Comparison of ENCODE assay signal across 8 mouse cellular contexts in genomic region chr3:104219531-104220294, GRCm38 (mm10). TPM values are rescaled to one million over a fixed set of nuclear protein-coding genes. Genes with fewer than 3 reads are reported as not detected.
A peak's percentile ranks its signal among the peaks of the same experiment; 100 is the strongest.
DNase-seq lines count a peak whose midpoint lies in the region; ATAC-seq and TF ChIP-seq lines count a peak whose summit lies in the region.

No protein-coding gene starts in this region.

- peak; percentile 60 for ATAC-seq in neural tube, embryonic 11.5 days (ENCODE audit: insufficient read depth, low FRiP score, low TSS enrichment)
- peak; percentile 18 for ATAC-seq in heart, embryonic 14.5 days (ENCODE audit: insufficient number of reproducible peaks, insufficient read depth, low FRiP score, low read depth)
- ATAC-seq in kidney, postnatal 0 days (replicated peaks; ENCODE audit: low FRiP score, low read depth): peak; percentile 6
- peak; percentile 3; the same call in 1 of the 2 replicates for ATAC-seq in liver, embryonic 12.5 days

- no peak for TF ChIP-seq CTCF in embryonic fibroblast, embryonic 13.5 days (IDR thresholded peaks at IDR 0.05; ENCODE audit: borderline replicate concordance, insufficient read depth, low read length)
- no peak for TF ChIP-seq CTCF in kidney, postnatal 0 days (IDR thresholded peaks at IDR 0.05; ENCODE audit: low read depth)
- TF ChIP-seq CTCF in testis, adult 2 months (IDR thresholded peaks at IDR 0.05; ENCODE audit: control insufficient read depth, insufficient read depth, insufficient replicate concordance, low read depth, low read length): no peak

- peak overlapping the region; percentile 82 for H3K4me3 ChIP-seq in neural tube, embryonic 11.5 days (ENCODE audit: low read depth, low read length)
- peak overlapping the region; percentile 76 for H3K4me3 ChIP-seq in embryonic fibroblast, embryonic 13.5 days (ENCODE audit: insufficient read depth, low read length)
- H3K4me3 ChIP-seq in heart, embryonic 14.5 days (ENCODE audit: control insufficient read depth in 1 of 2, insufficient read depth in 1 of 2, low read depth in 1 of 2, low read length in 2 of 2): peak overlapping the region; percentile 97 to 99
- peak overlapping the region; percentile 87 for H3K4me3 ChIP-seq in kidney, postnatal 0 days (replicated peaks; ENCODE audit: low read depth, low read length)
- peak overlapping the region; percentile 74 for H3K4me3 ChIP-seq in liver, embryonic 12.5 days
- peak overlapping the region; percentile 97 for H3K4me3 ChIP-seq in testis, adult 2 months (ENCODE audit: control insufficient read depth, low read depth, low read length)

- H3K36me3 ChIP-seq in neural tube, embryonic 11.5 days (ENCODE audit: control insufficient read depth, insufficient read depth, low read length): no peaks in the 10 kb centered on the region
- H3K36me3 ChIP-seq in heart, embryonic 14.5 days (ENCODE audit: control insufficient read depth, insufficient read depth, low read length): no peaks in the 10 kb centered on the region
- no peaks in the 10 kb centered on the region for H3K36me3 ChIP-seq in kidney, postnatal 0 days (ENCODE audit: insufficient read depth, low read length)
- H3K36me3 ChIP-seq in liver, embryonic 12.5 days: no peaks in the 10 kb centered on the region
- H3K36me3 ChIP-seq in testis, adult 2 months (ENCODE audit: control insufficient read depth, insufficient read depth, low read length): no peaks in the 10 kb centered on the region

- peak overlapping the region; percentile 79 for H3K4me2 ChIP-seq in neural tube, embryonic 11.5 days (ENCODE audit: low read depth)
- peak overlapping the region; percentile 77 for H3K4me2 ChIP-seq in heart, embryonic 14.5 days (ENCODE audit: low read length)
- peak overlapping the region; percentile 94 for H3K4me2 ChIP-seq in kidney, postnatal 0 days (ENCODE audit: low read length)
- H3K4me2 ChIP-seq in liver, embryonic 12.5 days: peak overlapping the region; percentile 98

- under 1% methylated on average over 87 of the region's 107 CpGs for WGBS in neural tube, embryonic 11.5 days
- under 1% methylated on average over 96 of the region's 107 CpGs for WGBS in heart, embryonic 14.5 days
- WGBS in kidney, postnatal 0 days: 0% methylated on average over 55 of the region's 107 CpGs
- under 1% methylated on average over 71 of the region's 107 CpGs for WGBS in liver, embryonic 12.5 days (ENCODE audit: insufficient replicate concordance)

- TF ChIP-seq POLR2A in embryonic fibroblast, embryonic 13.5 days (IDR thresholded peaks at IDR 0.05; ENCODE audit: low read depth, low read length): no peak
- peak; percentile 37; the same call in 1 of the 2 replicates for TF ChIP-seq POLR2A in testis, adult 2 months (IDR thresholded peaks at IDR 0.05; ENCODE audit: control insufficient read depth, low read depth, low read length)

- peak; percentile 44 for DNase-seq in neural tube, embryonic 11.5 days (ENCODE audit: low spot score)
- DNase-seq in neural tube, embryonic 10.5 days (ENCODE audit: extremely low spot score, low spot score): no peak
- peak; percentile 27 for DNase-seq in kidney, postnatal 0 days (ENCODE audit: low spot score)
- DNase-seq in natural killer cell, adult 2 months (ENCODE audit: low spot score in 2 of 2): peak; percentile 7 to 31

- no peaks in the 10 kb centered on the region for H3K27me3 ChIP-seq in neural tube, embryonic 11.5 days (ENCODE audit: control insufficient read depth, insufficient read depth, low read length)
- H3K27me3 ChIP-seq in heart, embryonic 14.5 days (ENCODE audit: control insufficient read depth, insufficient read depth, low read length): no peaks in the 10 kb centered on the region
- no peaks in the 10 kb centered on the region for H3K27me3 ChIP-seq in kidney, postnatal 0 days (ENCODE audit: insufficient read depth, low read length)
- peaks cover 17% of the 10 kb centered on the region; the same call in 1 of the 2 replicates for H3K27me3 ChIP-seq in liver, embryonic 12.5 days (replicated peaks)
- H3K27me3 ChIP-seq in testis, adult 2 months (ENCODE audit: control insufficient read depth, insufficient read depth, low read length): no peaks in the 10 kb centered on the region

- H3K27ac ChIP-seq in neural tube, embryonic 11.5 days (ENCODE audit: low read depth, low read length): peak overlapping the region; percentile 97
- H3K27ac ChIP-seq in embryonic fibroblast, embryonic 13.5 days (ENCODE audit: insufficient read depth, low read length): peak overlapping the region; percentile 25; the same call in 1 of the 2 replicates
- peak overlapping the region; percentile 98 to 99 for H3K27ac ChIP-seq in heart, embryonic 14.5 days (replicated peaks in 1 of 2; ENCODE audit: control insufficient read depth in 1 of 2, insufficient read depth in 1 of 2, low read depth in 2 of 2, low read length in 2 of 2)
- H3K27ac ChIP-seq in kidney, postnatal 0 days: peak overlapping the region; percentile 97
- peak overlapping the region; percentile 89 for H3K27ac ChIP-seq in liver, embryonic 12.5 days
- H3K27ac ChIP-seq in testis, adult 2 months (ENCODE audit: control insufficient read depth, insufficient read depth, low read depth, low read length): peak overlapping the region; percentile 86

- H3K9me3 ChIP-seq in neural tube, embryonic 11.5 days (ENCODE audit: control insufficient read depth, low read length): no peaks in the 10 kb centered on the region
- no peaks in the 10 kb centered on the region for H3K9me3 ChIP-seq in heart, embryonic 14.5 days (ENCODE audit: control insufficient read depth, low read length)
- no peaks in the 10 kb centered on the region for H3K9me3 ChIP-seq in kidney, postnatal 0 days (replicated peaks; ENCODE audit: low read length)
- no peaks in the 10 kb centered on the region for H3K9me3 ChIP-seq in liver, embryonic 12.5 days (replicated peaks)

- H3K9ac ChIP-seq in neural tube, embryonic 11.5 days (ENCODE audit: low read length): peak overlapping the region; percentile 86
- peak overlapping the region; percentile 98 for H3K9ac ChIP-seq in heart, embryonic 14.5 days (ENCODE audit: low read length)
- peak overlapping the region; percentile 92 for H3K9ac ChIP-seq in kidney, postnatal 0 days (ENCODE audit: low read depth, low read length)
- peak overlapping the region; percentile 79 for H3K9ac ChIP-seq in liver, embryonic 12.5 days

- no peaks in the 10 kb centered on the region for H3K4me1 ChIP-seq in neural tube, embryonic 11.5 days (ENCODE audit: control insufficient read depth, insufficient read depth, low read length)
- peaks cover 2% of the 10 kb centered on the region for H3K4me1 ChIP-seq in embryonic fibroblast, embryonic 13.5 days (ENCODE audit: control insufficient read depth, insufficient read depth, low read length)
- H3K4me1 ChIP-seq in heart, embryonic 14.5 days (ENCODE audit: control insufficient read depth in 2 of 2, insufficient read depth in 2 of 2, low read length in 2 of 2): peaks cover 7 to 13% of the 10 kb centered on the region in 2 experiments
- H3K4me1 ChIP-seq in kidney, postnatal 0 days (replicated peaks; ENCODE audit: insufficient read depth, low read length): no peaks in the 10 kb centered on the region; the same call in 1 of the 2 replicates
- H3K4me1 ChIP-seq in liver, embryonic 12.5 days: peaks cover 28% of the 10 kb centered on the region
- peaks cover 12% of the 10 kb centered on the region for H3K4me1 ChIP-seq in testis, adult 2 months (ENCODE audit: control insufficient read depth, insufficient read depth, low read length)

RNA-seq across cellular contexts. Expression of gene Magi3, which starts 0.5 kb away (rescaled TPM):
- 4.9 and 5.5 TPM in 2 replicates for polyA plus RNA-seq in neural tube, embryonic 11.5 days (2014; fragmentation: Nextera tagmentation; extraction: Ambion mirVana)
- polyA plus RNA-seq in embryonic fibroblast, embryonic 13.5 days (2011; ENCODE audit: insufficient read length, low read depth, missing spikeins): 10.6 and 11.2 TPM in 2 replicates
- 13.1 and 15.3 TPM in 2 replicates for polyA plus RNA-seq in heart, embryonic 14.5 days (2014; fragmentation: Nextera tagmentation; extraction: Ambion mirVana)
- 3.2 and 3.4 TPM in 2 replicates for polyA plus RNA-seq in kidney, postnatal 0 days (2015; fragmentation: Nextera tagmentation; extraction: Ambion mirVana)
- 1.9 and 2.6 TPM in 2 replicates for polyA plus RNA-seq in liver, embryonic 12.5 days (2016; fragmentation: Nextera tagmentation; extraction: Ambion mirVana)
- 4.1 and 4.2 TPM in 2 replicates for polyA plus RNA-seq in testis, adult 2 months (2012; rRNA removed)

Comparison
In these comparisons a context has a peak if more than half of its experiments do, and no peak if none do; other contexts are left out.
1. ATAC-seq: peak in every context shown above with its lines; median percentile 60 in neural tube, embryonic 11.5 days; 18 in heart, embryonic 14.5 days; 6 in kidney, postnatal 0 days; 3 in liver, embryonic 12.5 days.
2. H3K27ac ChIP-seq: peak in every context shown above with its lines; median percentile 98 in heart, embryonic 14.5 days; 97 in neural tube, embryonic 11.5 days; 97 in kidney, postnatal 0 days; 89 in liver, embryonic 12.5 days; 86 in testis, adult 2 months; 25 in embryonic fibroblast, embryonic 13.5 days.